Mouse (Mus musculus) liver, adult 2 months (tissue): ENCODE data around the gene Med7.

Experiments used
- CTCF ChIP-seq: fragments of 200-500 bp; IDR thresholded peaks from 2 replicates; pipeline ENCODE4 v1.5.1; 2011; ENCODE audit warnings: low read depth, low read length, control low read depth
- POLR2A ChIP-seq: fragments of 200-500 bp; IDR thresholded peaks from 2 replicates; pipeline ENCODE4 v1.6.1; 2011; ENCODE audit warnings: low read length, control low read depth; ENCODE audit not compliant: insufficient read depth; ENCODE audit errors: extremely low read depth

- no peak for TF ChIP-seq POLR2A
- peak; percentile 74 for TF ChIP-seq CTCF
These were observed 5.6 kb upstream of the Med7 start for GRCm38 (mm10) chr11:46431129-46431528.
